Mouse (Mus musculus): Measurements from ENCODE around the gene Map4k1. TPM values are rescaled to one million over a fixed set of nuclear protein-coding genes. Genes with fewer than 3 reads are reported as not detected.
"Not testable (repeated sequence)": the region's sequence is repeated elsewhere in the genome, so short reads cannot be mapped to it uniquely, and the experiment has no call there.

Map4k1 gene
- total RNA-seq, 1 experiment from 2014 or later: 1.1 TPM

DNA sequence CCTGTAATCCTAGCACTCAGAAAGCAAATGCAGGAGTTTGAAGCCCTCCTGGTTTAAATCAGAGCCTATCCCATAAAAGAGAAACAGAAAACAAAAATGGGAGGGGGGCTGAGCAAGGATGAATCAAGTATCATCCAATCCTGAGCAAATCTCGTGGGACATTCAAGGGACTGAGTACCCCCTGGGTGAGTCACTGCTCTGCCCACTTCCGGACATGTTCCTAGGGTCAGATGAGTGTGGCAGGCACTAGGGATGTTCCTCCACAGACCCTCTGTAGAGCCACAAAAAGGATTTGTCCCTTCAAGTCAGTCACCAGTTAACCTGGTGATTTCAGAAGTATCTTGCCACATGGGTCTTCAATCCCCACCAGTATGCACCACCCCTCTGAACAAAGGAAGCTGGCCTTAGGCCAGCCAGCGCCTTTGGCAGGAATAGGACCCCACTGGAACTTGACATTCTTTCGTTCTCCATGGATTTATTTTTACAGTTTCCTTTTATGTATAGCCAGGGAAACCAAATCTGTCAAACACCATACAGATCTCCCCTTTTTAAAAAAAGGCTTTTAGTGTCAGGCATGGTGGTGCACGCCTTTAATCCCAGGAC, 26.5 kb upstream of the Map4k1 start:
- DNase-seq: no peak

DNA sequence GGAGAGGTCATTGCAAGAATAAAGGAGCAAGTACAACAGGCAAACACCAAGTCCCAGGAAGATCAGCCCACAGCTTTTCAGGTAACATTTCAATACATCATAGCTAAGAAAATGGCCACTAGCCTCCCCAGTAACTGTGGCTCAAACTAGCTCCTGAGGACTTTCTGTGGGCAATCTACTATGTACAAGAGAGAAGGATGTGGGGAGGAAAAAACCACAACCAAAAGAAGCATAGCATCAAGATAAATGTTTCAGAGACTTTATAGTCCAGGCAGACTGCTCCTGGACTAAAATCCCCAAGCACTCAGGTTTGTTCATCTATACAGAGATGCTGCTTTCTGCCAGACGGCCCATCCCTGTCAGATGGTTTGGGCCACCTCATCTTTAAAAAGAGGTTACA, 25.6 kb upstream of the Map4k1 start:
- no peak for DNase-seq

DNA sequence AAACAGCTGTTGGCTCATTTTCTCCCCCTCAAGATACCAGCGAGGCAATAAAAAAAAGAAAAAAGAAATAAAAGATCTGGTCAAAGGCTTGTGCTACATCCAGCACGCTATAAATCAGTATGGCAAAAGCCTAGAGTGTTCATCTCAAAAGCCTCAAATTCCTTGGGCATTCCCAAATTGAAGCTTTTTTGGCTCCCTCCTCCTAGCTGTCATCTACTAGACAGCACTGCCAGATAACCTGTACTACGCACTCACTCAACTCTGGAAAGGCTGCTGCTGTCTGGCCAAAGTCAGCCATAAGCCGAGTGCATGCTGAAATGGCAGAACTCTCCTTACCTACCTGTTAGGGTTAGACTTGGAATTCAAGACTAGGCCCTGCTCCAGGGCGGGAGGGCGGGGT, 24.6 kb upstream of the Map4k1 start:
- no peak for DNase-seq

DNA sequence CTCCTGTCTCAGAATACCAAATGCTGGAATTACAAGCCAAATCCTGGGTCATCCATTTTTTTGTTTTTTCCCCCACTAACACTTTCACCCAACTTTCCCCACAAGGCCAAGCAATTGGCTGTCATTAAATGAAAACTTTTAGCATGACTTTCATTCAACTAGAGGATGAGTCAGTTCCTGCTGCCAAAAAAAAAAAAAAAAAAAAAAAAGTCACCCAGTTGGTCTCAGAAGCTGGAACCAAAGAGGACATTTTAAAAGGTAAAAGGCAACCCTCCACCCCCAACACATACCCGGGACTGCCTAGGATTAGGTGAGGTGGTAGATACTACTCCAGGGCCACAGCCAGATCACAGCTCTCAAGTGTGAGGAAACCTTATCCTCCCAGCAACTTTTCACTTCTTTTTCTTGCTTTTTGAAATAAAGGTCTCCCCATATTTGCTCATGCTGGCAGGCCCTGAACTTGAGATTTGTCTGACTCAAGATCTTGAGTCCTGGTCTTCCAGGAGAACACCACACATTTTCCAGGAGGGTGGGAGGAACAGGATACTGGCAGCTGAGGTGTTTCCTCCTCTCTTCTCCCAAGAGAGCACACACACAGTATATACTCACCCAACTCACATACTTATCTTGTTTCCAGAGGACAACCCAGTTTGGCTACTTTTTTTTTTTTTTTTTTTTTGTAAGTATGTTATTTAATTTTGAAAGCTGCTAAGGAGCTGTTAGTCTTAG, 23.7 kb upstream of the Map4k1 start:
- no peak for DNase-seq

DNA sequence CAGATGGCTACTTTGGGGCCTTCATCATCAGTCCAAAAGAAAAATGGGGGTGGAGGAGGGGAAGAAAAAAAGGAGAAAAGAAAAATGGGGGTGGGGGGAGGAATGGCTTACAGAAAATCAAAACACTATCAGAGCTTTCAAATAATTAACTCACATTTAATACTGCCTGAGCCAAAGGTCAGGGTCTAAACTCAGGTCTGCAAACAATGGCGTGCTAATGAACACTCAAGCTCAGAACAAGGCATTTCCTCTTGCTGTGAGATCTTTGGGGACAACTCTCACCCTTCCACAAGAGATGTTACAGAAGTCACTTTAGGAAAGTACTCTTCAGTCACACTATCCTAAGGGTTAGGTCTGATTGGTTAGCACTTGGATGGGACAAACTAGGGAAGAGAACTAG, 23.1 kb upstream of the Map4k1 start:
- no peak for DNase-seq

DNA sequence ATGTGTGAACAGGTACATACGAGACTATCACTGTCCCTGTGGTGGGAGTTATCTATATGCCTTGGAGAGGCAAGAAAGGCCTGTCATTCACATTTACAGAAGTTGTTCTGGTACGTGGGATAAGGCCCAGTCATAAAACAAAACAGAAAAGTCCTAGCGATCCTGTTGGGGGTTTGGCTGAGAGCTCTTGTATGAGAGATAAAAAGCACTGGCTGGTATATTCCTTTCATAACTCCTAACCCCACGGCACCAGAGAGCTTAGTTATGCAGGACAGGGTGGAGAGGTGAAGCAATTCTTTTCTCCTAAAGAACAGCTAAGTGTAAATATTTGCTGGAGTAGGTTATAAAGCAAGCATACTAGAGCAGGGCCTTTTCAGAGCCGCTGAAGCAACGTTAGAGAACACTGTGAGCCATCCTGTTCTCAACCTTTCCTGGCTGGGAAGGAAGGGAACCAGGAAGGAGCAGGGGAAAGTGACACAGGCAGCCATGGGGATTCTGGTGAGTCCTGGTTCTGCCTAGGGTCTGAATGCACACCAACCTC, 22.3 kb upstream of the Map4k1 start:
- no peak for DNase-seq

DNA sequence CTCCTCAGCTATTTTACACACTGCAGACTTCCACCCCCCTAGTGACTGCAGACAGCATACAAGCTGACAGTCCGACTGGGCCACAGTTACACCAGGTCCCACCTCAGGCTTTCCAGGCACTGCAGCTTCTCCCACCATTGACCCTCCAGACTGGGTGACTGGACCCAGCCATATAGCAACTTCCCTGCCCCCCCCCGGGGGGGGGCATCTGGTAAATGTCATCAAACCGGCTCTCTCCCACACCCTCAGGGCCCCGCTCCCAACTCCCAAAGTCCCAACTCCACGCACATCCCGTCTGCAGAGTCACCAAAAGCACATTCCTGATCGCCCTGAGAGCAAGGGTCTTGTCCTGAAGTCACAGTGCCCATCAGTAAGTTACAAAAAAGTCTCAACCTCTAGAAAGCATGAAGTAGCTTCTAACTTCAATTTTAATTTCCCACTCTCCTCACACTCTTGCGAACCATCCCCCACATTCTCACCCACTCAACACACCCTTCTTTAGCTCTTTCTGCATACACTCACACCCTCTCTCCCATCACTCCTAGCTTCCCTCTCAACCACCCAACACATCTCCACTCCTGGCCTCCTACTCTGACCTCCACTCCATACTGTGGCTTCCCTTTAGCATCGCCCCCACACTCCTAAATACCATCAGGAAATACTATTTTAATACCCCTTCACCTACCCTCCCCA, 21.4 kb upstream of the Map4k1 start:
- no peak for DNase-seq

DNA sequence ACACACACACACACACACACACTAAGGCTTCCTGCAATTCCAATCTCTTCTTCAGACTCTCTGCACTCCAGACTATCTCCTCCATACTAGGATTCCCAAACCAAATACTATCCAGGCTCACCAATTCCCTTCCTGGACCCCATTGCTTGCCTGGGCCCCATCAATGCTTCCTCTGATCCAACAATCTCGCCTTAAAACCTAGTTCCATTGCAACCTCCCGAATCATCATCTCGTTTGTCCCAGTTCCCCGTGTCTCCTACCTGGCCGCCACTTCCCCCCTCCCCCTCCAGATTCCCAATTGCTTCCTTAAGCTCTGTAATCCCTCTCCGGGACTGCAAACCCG, 20.3 kb upstream of the Map4k1 start:
- DNase-seq: no peak

DNA sequence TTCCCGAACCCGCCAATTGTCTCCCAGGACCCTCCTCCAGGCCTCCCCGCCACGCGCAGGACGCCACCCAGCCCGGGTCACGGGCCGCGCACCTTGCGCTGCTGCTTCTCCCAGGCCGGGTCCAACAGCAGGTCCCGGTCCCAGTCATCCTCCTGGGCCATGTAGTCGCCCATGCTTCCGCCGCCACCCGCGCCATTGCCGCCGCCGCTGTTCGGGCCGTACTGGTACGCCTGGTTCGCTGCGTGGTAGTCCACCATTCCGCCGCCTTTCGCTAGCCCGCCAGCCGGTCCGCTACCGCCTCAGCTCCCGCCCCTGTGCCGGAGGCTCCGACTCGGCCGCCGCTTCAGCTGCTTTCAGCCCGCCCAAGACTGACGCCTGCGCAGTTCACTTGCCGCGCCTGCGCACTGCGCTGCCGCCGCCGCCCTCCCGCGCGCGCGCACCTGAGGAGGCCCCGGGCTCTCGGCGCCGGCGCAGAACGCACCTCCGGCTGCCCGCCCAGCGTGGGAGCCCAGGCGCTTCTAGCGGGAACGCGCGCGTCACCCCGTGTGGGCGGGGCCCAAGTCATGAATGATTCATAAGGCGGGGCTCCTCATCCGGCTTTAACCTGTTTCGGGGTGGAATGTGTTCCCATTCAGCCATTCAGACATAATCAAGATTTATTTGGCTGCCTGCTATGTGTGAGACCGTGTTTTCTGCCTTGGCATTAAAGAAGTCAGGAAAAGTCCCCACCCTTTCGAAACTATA, 19.8 kb upstream of the Map4k1 start, which contains the start of gene Actn4:
Actn4 (minus strand) TSS at position 414 of the 744 bp plus-strand sequence.
- peak; percentile 99 for DNase-seq

DNA sequence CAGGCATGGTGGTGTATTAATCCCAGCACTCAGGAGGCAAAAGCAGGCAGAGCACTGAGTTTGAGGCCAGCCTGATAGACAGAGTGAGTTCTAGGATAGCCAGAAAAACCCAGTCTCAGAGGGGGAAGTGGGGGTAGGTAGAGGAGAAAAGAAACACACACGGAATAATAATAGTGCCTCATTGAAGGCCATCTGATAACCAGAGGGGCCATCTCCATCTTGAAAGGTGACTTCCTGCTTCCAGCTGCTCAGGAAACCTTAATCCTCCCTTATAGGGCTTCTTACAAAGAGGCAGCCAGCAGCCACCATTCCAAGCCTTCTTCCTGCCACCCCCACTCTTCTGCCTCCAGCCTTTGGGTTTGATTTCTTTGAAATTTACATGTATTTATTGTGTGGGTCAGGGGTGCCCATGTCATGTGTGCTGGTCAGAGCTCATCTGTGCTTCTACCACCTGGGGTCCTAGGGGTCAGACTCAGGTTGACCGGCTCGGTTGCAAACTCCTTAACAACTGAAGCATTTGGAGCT, 18.4 kb upstream of the Map4k1 start:
- no peak for DNase-seq

DNA sequence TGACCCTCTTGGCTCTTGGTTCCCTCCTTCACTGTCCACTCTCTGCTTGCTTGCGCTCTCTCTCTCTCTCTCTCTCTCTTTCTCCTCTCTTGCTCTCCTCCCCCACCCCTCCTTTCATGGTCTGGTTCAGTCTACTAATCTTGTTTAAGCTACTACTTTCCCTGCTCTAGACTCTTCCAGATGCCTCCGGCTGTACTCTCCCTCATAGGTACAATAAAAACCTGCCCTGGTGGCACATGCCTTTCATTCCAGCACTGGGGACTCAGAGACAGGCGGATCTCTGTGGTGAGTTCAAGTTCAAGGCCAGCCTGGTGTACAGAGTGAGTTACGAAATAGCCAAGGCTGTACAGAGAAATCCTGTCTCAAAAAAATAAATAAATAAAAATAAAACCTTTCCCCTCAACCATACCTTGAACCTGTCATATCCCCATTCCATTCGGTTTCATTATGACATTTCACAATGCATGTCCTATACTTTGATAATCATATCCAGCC, 16.5 kb upstream of the Map4k1 start:
- DNase-seq: no peak

DNA sequence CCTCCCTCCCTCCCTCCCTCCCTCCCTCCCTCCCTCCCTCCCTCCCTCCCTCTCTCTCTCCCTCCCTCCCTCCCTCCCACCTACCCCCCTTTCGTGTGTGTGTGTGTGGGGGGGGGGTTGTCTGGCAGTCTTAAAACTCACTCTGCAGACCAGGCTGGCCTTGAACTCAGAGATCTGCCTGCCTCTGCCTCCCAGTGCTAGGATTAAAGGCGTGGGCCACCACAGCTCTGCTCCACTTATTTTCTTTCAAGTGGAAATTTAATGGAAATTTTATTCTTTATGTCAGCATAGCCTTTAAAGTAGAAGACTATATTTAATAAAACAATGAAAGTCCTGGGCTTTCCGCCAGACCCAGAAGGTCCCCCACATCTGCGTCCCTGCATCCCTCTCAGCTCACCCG, 15.7 kb upstream of the Map4k1 start:
- no peak for DNase-seq

DNA sequence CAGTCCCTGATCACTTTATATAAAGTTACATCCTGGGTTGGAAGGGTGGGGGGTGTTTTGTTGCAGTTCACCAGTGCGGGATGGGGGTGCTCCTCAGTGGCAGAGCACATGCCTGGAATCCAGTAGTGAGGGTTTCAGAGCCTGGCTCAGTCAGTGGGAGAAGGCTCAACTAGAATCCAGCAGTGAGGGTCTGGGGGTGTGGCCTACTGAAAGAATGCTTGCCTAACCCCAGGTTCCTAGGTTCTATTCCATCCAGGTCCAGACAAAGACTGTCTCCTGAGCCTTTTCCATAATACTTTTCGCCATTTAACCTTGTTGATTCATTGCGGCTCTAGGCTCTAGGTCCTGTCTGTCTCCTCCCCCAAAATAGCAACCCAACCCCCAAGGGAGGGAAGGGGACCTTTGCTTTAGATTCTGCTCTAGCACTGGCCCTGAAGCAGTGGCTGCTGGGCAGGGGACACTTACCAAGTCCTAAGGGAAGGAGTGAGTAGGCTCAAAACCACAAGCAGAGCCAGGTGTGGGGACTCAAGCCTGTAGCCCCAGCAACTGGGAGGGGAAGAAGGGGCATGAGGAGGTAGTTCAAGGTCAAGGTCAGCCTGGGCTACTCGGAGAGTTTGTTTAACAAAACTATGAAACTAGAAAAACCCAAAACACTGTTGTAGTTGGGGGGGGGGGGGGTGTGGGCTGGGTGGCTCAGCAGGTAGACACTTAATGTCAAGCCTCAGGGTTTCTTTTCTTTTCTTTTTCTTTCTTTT, 14.9 kb upstream of the Map4k1 start:
- DNase-seq: no peak

DNA sequence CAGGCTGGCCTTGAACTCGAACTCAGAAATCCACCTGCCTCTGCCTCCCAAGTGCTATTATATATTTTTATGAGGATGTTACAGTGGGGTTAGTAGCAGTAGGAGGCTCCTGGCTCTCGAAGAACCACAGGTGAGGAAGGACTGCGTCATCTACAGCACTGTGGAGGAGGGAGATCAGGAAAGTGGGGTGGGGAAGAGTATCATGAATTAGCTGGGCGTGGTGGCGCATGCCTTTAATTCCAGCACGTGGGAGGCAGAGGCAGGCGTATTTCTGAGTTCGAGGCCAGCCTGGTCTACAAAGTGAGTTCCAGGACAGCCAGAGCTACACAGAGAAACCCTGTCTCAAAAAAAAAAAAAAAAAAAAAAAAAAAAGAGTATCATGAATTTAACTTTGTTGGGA, 13.7 kb upstream of the Map4k1 start:
- DNase-seq: not testable (repeated sequence)

DNA sequence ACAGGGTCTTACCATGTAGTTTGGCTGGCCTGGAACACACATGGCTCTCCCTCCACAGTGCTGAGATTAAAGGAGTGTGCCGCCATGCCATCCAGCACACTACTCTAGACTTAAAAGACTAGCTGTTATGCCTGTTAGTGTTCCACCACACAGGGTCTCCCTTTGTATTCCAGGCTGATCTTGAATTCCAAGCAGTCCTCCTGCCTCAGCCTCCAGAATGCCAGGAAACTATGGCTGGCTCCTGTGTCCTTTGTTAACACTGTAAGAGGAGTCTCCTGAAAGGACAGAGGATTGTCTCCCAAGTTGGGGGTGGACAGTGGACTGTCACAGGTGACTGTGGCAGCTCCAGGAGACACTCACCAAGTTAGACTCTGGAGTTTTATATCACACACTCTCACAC, 12.6 kb upstream of the Map4k1 start:
- no peak for DNase-seq

DNA sequence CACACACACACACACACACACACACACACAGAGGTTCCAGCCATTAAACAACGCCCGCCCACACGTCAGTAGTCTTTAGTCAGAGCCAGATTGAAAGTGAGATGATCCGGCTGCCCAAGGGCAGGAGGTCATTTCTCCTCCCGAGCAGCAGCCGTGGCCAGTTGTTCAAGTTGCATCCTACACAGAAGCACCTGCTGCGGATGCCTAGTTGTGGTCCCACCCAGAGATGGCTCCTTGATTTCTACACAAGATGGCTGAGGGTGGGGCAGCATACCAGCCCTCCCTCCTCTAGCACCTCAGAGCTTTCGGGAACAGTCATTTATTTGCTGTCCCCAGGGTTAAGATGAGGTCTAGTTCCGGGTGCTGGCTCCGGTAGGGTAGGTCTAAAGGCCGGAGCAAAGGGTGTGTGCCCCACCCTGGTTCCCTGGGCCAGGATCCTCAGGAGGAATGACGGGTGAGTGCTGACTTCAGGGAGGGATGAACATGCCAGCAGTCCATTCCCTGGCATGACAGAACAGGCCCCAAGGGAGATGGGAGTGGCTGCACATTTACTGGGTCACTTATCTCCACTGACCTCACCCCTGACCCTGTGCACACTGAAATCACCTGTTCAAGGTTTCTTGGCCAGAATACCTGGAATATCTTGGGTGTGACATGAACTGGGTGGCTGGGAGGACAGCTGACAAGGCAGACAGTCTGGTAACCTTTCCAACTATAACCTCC, 12.0 kb upstream of the Map4k1 start:
- DNase-seq: no peak

DNA sequence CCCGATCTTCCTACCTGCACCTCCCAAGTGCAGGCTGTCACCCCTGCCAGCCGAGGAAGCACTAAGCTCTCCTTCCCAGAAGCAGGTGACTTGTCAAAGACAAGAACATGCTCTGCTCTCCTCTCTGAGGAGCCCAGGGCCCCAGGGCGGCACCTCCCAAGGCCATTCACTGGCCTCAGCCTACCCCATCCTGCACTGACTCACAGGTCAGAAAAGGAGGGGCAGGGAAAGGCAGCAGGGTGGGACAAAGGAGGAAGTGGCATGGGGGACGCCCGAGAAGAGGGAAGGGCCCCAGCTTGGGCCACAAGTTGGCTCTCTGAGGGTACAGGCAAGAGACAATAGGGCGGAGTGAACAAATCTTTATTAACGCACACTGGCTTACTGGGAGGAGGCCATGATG, 10.8 kb upstream of the Map4k1 start:
- DNase-seq: no peak

DNA sequence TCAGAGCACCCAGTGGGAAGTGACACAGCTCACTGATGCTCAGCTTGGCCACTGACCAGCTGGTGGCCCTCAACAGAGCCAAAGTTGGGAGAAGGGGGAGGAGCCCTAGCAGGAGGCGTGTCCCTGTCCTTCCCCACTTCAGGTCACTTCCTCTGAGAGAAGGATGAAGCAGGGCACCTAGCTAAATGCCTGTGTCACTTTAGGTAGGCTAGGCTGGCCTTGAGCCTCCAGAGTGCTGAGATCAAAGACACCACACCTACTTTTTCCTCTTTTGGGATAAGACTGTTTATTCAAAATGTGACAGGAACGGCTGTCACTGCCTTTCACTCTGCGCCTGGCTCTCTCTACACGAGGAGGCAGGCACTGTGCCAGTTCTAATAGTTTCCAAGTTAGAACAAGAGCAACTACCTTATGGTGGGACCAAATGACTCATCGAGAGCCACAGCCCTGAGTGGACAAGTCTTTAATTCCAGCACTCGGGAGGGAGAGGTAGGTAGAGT, 10.0 kb upstream of the Map4k1 start:
- peak; percentile 56 for DNase-seq

DNA sequence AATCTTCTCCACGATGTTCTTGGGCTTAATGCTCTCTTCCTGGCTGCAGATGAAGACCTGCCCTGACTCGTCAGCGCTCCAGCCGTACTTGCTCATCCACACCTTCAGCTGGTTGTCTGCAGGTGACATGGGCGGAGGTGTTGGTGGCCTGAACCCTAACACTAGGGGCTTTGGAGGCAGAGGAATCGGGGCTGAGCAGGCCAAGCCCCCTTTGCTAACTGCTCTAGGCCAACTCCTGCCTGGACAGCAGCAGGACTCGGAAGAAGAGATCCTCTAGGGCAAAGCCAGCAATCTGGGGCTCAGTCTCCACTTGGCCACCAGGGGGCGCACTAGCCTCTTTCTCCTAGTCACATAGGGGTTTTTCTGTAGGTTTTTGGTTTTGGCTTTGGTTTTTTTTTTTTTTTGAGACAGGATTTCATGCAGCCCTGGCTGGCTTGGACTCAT, 9.3 kb upstream of the Map4k1 start:
- peak; percentile 83 for DNase-seq

DNA sequence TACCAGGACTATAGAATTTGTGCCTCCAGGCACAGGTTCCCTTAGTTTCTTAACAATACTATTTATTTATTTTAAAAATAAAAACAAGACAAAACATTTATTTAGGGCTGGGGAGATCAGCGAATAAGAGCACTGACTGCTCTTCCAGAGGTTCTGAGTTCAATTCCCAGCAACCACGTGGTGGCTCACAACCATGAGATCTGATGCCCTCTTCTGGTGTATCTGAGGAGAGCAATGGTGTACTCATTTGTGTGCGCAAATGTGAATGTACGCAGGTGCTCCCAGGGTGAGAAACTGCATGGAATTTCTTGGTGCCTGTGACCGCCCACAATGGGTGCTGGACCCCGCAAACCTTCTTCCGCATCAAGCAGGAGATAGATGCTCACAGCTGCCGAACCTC, 8.8 kb upstream of the Map4k1 start:
- no peak for DNase-seq

DNA sequence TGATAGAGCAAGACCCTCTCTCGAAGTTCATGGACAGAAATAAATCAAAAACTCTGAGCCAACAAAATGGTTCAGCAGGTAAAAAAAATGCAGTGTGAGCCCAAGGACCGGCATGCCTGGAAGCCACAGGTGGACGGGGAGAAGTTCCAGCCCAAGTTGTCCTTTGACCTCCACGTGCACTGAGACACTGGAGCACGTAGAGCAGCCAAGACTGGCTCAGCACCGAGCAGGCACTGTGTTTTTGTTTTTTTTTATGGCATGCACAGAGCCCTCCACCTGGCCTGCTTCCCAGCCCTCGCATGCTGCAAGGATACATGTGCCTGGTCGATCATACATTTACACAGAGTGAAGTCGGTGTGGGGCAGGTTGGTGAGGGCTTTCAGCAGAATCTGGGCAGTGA, 4.3 kb upstream of the Map4k1 start:
- DNase-seq: no peak

Data from adrenal gland, postnatal 25 days (tissue).